Mouse (Mus musculus) layer of hippocampus, postnatal 25 days (tissue): ENCODE data around the gene Il17rd. TPM values are rescaled to one million over a fixed set of nuclear protein-coding genes. Genes with fewer than 3 reads are reported as not detected.
A peak's percentile ranks its signal among the peaks of the same experiment; 100 is the strongest.

ENCODE experiments used
- DNase-seq, 2 experiments: peaks; one replicate each; pipeline ENCODE4 v3.0.0; 2022; ENCODE audit warnings: mixed read lengths in 2 of 2, low spot score in 1 of 2; ENCODE audit errors: extremely low spot score in 1 of 2
- total RNA-seq, 2 experiments: library from RNA; stranded (reverse); gene quantifications; 2 replicates each; pipeline ENCODE4 v1.2.3; 2021

Il17rd gene
- total RNA-seq, 2 experiments from 2014 or later: 3.1 to 3.9 TPM

DNA sequence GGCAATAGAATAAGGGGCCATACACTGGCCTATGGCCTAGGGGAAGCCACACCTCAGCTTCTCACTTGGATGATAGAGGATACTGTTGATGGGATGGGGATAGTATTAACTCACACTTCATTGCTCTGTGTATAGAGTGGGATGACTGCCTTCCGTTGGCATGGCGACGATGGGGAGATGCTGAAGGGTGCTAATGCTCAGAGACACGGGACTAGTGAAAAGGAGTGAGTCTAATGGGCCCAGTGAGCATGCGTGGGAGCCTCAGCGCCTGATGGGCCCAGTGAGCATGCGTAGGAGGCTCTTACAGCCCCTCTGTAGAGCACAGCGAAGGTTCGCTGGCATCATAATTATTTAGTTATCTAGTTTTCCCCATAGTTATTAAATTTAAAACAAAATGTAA lies 100.2 kb downstream of the Il17rd start:
- DNase-seq: peak in 1 of 2 experiments; percentile 9

DNA sequence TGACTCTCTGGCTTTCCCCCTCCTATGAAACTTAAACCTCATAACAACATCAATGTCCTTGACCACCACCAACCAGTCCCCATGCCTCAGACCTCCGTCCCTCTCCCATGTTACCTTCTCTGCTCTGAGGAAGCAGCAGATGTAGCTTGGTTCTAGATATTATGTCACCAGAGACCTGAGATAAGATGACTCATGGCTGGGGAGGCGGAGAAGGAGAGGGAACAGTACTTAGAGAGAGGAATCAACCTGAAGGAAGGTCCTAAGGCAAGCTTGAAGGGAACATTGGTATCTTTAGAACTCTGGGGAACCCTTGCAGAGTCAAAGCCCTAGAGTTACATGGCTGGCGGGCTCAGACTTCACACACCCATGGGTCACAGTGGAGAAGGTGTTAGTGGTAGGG lies 101.2 kb downstream of the Il17rd start:
- no peak for DNase-seq

GRCm38 (mm10) chr14:27141486-27141885 lies 102.7 kb downstream of the Il17rd start:
- no peak for DNase-seq

- no peak for DNase-seq
Observed at GRCm38 (mm10) chr14:27142680-27143079, 103.9 kb downstream of the Il17rd start.

GRCm38 (mm10) chr14:27145171-27146045 lies 106.7 kb downstream of the Il17rd start:
- no peak for DNase-seq

GRCm38 (mm10) chr14:27147726-27148125 lies 109.0 kb downstream of the Il17rd start:
- no peak for DNase-seq

DNA sequence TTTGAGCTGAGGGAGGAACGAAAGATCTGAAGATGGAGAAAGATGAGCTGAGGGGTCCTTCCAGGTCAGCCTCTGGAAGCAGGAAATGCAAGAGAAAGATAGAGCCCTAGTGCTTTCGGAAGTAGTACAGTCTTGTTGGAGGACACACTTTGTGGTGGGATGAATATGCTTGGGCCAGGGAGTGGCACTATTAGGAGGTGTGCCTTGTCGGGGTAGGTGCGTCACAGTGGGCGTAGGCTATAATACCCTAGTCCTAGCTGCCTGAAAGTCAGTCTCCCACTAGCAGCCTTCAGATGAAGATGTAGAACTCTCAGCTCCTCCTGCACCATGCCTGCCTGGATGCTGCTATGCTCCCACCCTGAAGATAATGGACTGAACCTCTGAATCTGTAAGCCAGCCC lies 110.7 kb downstream of the Il17rd start:
- no peak for DNase-seq

- no peak for DNase-seq
Observed at GRCm38 (mm10) chr14:27150011-27150640, 111.4 kb downstream of the Il17rd start.

DNA sequence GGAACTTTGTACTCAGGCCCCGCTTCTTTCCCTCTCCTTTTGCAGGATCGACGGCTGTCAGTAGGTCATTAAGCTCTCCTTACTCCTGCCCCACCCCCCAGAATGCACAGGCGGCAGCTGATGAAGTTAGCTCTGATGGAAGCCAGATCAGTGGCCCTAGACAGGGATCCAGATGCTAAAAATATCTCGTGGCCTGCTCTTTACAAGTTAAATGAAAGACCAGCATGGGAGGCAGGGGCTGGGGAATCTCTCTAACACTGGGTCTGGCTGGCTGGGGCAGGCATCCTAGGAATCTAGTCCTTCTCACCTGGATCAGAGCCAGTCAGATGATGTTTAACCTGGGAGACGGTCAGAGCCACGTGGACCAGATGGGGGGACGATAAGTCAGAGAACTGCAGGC lies 112.7 kb downstream of the Il17rd start:
- DNase-seq: no peak

- no peak for DNase-seq
Observed at GRCm38 (mm10) chr14:27155088-27155487, 116.3 kb downstream of the Il17rd start.

DNA sequence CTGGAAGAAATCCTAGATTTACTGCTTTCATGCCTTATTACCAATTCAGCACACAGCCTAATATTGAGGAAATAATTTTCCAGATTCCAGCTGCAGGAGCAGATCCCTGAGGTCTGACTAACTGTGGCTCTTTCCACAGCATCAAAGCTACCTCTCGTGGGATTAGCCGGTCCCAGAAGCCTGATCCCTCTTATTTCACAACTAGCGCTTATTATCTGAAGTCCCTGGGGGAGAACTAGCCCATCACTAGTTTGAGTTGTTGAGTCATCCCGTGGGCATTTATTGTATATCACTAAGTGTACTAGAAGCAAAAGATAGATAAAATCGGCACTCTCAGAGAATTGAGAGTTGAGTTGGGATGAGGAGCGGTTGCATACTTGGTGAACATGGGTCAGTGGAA lies 117.3 kb downstream of the Il17rd start:
- DNase-seq: no peak

Other genes with a start within 250 kb of the Il17rd start
- not detected for gene Asb14, start 144.4 kb upstream of the Il17rd start, total RNA-seq
- 10 to 100 TPM; 57.9 to 59.0 TPM for gene Appl1, start 67.7 kb upstream of the Il17rd start, total RNA-seq
- not detected for gene Hesx1, start 44.5 kb upstream of the Il17rd start, total RNA-seq
- 10 to 100 TPM; 61.4 to 77.2 TPM for gene Arhgef3, start 76.0 kb downstream of the Il17rd start, total RNA-seq